Mouse (Mus musculus) Patski (cell line): Measurements from ENCODE around the gene Chmp3. TPM values are rescaled to one million over a fixed set of nuclear protein-coding genes. Genes with fewer than 3 reads are reported as not detected.

ENCODE experiments used
- ATAC-seq: fragments of 100-300 bp; one replicate; pipeline ENCODE4 v1.8.0; 2021
- CTCF ChIA-PET: fragments of 350-600 bp; sonication (Branson Sonifier 250); formaldehyde crosslinking; loops from one replicate; lab custom pipeline; 2022; ENCODE audit warnings: inconsistent platforms; lab: Charles Lee
- POLR2A ChIA-PET: fragments of 350-600 bp; sonication (Branson Sonifier 250); formaldehyde crosslinking; loops from one replicate; lab custom pipeline; 2022; ENCODE audit warnings: antibody characterized with exemption, inconsistent platforms; lab: Charles Lee
- DNase-seq: peaks from one replicate; pipeline ENCODE4 v3.0.0-alpha.2; 2011; ENCODE audit warnings: low read depth, low spot score
- H3K27me3 ChIP-seq: fragments of 371-371 bp; one replicate; pipeline ENCODE4 v1.5.1; 2021
- CTCF ChIP-seq: fragments of 100-300 bp; IDR thresholded peaks from one replicate; pipeline ENCODE4 v1.5.1; 2021
- in situ Hi-C: fragments of 300-500 bp; cut with MboI; formaldehyde crosslinking; loops from 3 replicates; pipeline ENCODE4 v1.11.1; 2018; ENCODE audit warnings: low pct_unique_long_range_greater_than_20kb, mixed read lengths
- polyA plus RNA-seq: library from polyadenylated mRNA; unstranded; gene quantifications from one replicate; pipeline ENCODE4 v1.2.3, GENCODE M21; 2021

The Chmp3 gene
- polyA plus RNA-seq, 1 experiment from 2014 or later: 190 TPM

- POLR2A ChIA-PET: no interaction called here
- no peak for ATAC-seq
- DNase-seq: no peak
- in situ Hi-C loops: no loop called here
- H3K27me3 ChIP-seq: no peaks in the 10 kb centered on the region
- no peak for TF ChIP-seq CTCF
- CTCF ChIA-PET: interaction anchor here (2.2 kb wide), 1 partner anchor 12 kb away, joined by 5 read pairs; no protein-coding TSS in a partner anchor
Observed at GRCm38 (mm10) chr6:71607756-71608155, 64.2 kb downstream of the Chmp3 start.

- DNase-seq (no peak), ATAC-seq (no peak)
- ChIA-PET POLR2A (no interaction called here), CTCF (interaction anchor here (0.9 to 1.5 kb wide), 3 partner anchors 16 to 195 kb away, joined by 3 to 4 read pairs (median 3); no protein-coding TSS in a partner anchor)
- in situ Hi-C loops: no loop called here
- H3K27me3 ChIP-seq: no peaks in the 10 kb centered on the region
- no peak for TF ChIP-seq CTCF
Observed at GRCm38 (mm10) chr6:71608994-71609393, 65.4 kb downstream of the Chmp3 start.

- ATAC-seq (no peak), DNase-seq (no peak)
- TF ChIP-seq CTCF: no peak
- H3K27me3 ChIP-seq: no peaks in the 10 kb centered on the region
- in situ Hi-C loops: no loop called here
- POLR2A ChIA-PET: no interaction called here
- CTCF ChIA-PET: interaction anchor here (1.2 kb wide), 1 partner anchor 194 kb away, joined by 3 read pairs; no protein-coding TSS in a partner anchor
Observed at GRCm38 (mm10) chr6:71609968-71610367, 66.4 kb downstream of the Chmp3 start.

GRCm38 (mm10) chr6:71613225-71613624 is 69.6 kb downstream of the Chmp3 start:
- no peak for ATAC-seq
- H3K27me3 ChIP-seq: no peaks in the 10 kb centered on the region
- no peak for DNase-seq
- no peak for TF ChIP-seq CTCF
- ChIA-PET POLR2A (interaction anchor here (1.1 kb wide), 1 partner anchor 21 kb away, joined by 3 read pairs; no protein-coding TSS in a partner anchor), CTCF (interaction anchor here (1.2 kb wide), 2 partner anchors 10 to 12 kb away, joined by 3 read pairs; no protein-coding TSS in a partner anchor)
- in situ Hi-C loops: no loop called here

DNA sequence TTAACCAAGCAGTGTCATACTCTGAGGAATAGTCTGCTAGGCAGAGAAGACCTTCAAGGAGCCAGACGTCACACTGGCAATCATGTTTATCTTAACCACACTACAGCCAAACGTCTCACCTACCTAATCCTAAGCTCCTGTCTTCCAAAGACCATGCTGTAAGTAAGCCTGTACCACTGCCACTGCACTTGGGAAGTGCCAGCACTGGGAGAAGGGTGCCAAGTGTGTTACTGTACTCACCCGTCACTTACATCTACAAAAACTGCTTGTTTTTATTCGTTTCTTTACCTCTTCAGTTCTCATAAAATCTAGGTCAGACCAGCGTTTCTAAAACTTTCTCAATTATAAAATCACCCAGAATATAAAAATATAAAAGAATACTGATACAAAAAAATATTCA is 73.4 kb downstream of the Chmp3 start:
- CTCF ChIA-PET: no interaction called here
- no peak for ATAC-seq
- in situ Hi-C loops: no loop called here
- POLR2A ChIA-PET: no interaction called here
- DNase-seq: no peak
- TF ChIP-seq CTCF: no peak
- H3K27me3 ChIP-seq: no peaks in the 10 kb centered on the region

DNA sequence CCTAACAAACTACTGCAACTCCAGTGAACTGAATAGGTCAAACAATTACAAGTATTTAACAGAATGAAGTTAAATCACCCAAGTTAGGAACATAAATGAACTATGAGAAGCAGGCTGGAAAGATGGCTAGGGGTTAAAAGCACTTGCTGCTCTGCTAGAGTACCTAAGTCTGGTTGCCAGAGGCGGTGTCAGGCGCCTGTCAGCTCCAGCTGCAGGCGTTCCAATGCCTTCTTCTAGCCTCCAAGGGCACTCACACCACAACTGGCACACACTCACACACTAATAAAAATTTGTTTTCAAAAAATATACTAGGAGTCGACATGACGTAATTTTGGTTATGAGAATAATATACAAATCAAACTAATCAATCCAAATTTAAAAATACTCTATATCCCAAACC is 78.0 kb downstream of the Chmp3 start:
- in situ Hi-C loops: no loop called here
- POLR2A ChIA-PET: no interaction called here

GRCm38 (mm10) chr6:71621981-71622380 is 78.4 kb downstream of the Chmp3 start:
- CTCF ChIA-PET: interaction anchor here (1.6 kb wide), 1 partner anchor 194 kb away, joined by 4 read pairs; no protein-coding TSS in a partner anchor

More for the DNA sequence above, 78.0 kb downstream of the Chmp3 start:
- no peaks in the 10 kb centered on the region for H3K27me3 ChIP-seq
- DNase-seq: no peak
- CTCF ChIA-PET: interaction anchor here (1.6 kb wide), 1 partner anchor 194 kb away, joined by 4 read pairs; no protein-coding TSS in a partner anchor
- TF ChIP-seq CTCF: no peak
- no peak for ATAC-seq

DNA sequence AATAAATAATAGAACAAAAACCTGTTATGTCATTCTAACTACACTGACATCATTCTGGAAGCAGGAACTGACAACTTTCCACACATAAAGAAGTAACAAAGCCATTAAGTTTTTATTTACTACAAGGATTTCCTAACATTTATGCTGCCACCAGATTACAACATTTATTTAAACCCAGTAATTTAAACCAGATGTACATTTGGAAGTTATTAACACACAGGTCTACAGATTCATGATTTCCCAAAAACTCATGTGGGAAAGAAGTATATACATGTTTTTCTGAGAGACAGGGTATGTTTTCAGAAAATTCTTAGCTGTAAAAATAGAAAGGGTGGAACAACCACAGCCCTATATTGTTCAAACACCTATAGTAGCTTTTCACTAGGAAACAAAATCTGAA is 81.1 kb downstream of the Chmp3 start:
- no peak for TF ChIP-seq CTCF
- DNase-seq (no peak), ATAC-seq (no peak)
- no peaks in the 10 kb centered on the region for H3K27me3 ChIP-seq
- ChIA-PET POLR2A (no interaction called here), CTCF (interaction anchor here (0.7 to 1.2 kb wide), 2 partner anchors 11 to 21 kb away, joined by 3 read pairs; no protein-coding TSS in a partner anchor)
- in situ Hi-C loops: no loop called here

More at GRCm38 (mm10) chr6:71621981-71622380, 78.4 kb downstream of the Chmp3 start:
- H3K27me3 ChIP-seq: no peaks in the 10 kb centered on the region
- TF ChIP-seq CTCF: no peak
- in situ Hi-C loops: no loop called here
- POLR2A ChIA-PET: no interaction called here
- no peak for ATAC-seq
- no peak for DNase-seq

GRCm38 (mm10) chr6:71625984-71626383 is 82.4 kb downstream of the Chmp3 start:
- DNase-seq: no peak

DNA sequence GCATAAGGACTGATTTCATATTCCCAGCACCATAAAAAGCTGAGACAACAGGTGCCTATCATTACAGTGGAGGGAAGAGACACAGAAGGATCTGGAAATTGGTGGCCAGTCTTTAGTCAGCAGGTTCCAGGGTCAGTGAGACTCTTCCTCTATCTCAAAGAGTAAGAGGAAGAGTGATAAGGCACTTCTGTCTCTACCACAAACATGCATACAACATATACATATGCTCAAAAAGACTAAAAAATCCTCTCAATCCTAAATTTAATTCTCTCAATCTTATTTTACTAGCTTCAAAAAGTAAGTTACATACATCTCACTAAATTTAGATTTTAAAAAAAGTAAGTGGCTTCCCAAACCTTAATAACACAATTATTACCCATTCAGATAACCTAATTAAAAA is 83.7 kb downstream of the Chmp3 start:
- ChIA-PET CTCF (interaction anchor here (0.9 to 1.4 kb wide), 2 partner anchors 52 to 173 kb away, joined by 3 to 4 read pairs; no protein-coding TSS in a partner anchor), POLR2A (no interaction called here)
- H3K27me3 ChIP-seq: no peaks in the 10 kb centered on the region
- in situ Hi-C loops: no loop called here
- no peak for TF ChIP-seq CTCF
- no peak for ATAC-seq
- no peak for DNase-seq

More at GRCm38 (mm10) chr6:71625984-71626383, 82.4 kb downstream of the Chmp3 start:
- in situ Hi-C loops: no loop called here
- ChIA-PET CTCF (no interaction called here), POLR2A (no interaction called here)
- no peak for TF ChIP-seq CTCF
- ATAC-seq: no peak
- H3K27me3 ChIP-seq: no peaks in the 10 kb centered on the region

DNA sequence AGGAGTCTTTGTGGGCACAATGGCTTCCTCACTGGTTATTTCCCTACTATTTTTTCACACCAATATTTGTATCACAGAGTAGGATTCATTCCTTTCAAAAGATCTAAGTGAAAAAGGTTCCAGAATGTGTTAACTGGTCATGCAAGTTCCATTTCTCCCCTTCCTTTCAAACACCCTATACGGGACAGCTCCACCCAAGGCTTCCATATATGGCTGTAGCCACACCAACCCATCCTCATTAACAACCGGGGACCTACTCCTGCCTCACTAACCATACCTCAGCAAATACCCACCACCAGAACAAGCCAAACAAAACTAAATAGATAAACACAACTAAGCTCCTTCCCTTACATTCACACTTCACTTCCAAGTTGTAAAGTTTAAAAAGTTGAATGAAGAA is 87.6 kb downstream of the Chmp3 start:
- H3K27me3 ChIP-seq: peaks cover 12% of the 10 kb centered on the region
- no peak for DNase-seq
- POLR2A ChIA-PET: no interaction called here
- no peak for TF ChIP-seq CTCF
- ATAC-seq: no peak
- in situ Hi-C loops: loop anchor here (5.0 kb wide), 1 partner anchor 176 kb away; no protein-coding TSS in a partner anchor
- CTCF ChIA-PET: interaction anchor here (1.4 to 1.6 kb wide), 2 partner anchors 10 to 17 kb away, joined by 3 read pairs; no protein-coding TSS in a partner anchor
